Mouse (Mus musculus) bone marrow, adult 2 months (tissue): ENCODE measurements around the gene Paf1.

Experiments used
- CTCF ChIP-seq: fragments of 200-500 bp; IDR thresholded peaks from 2 replicates; pipeline ENCODE4 v1.5.1; 2011; ENCODE audit warnings: low read length, control low read depth; ENCODE audit not compliant: control insufficient read depth, insufficient read depth
- POLR2A ChIP-seq: fragments of 200-500 bp; IDR thresholded peaks from 2 replicates; pipeline ENCODE4 v1.6.1; 2011; ENCODE audit warnings: low read depth, mild to moderate bottlenecking, control low read depth, low read length, borderline replicate concordance; ENCODE audit not compliant: control insufficient read depth

GRCm38 (mm10) chr7:28347746-28348145 lies 45.0 kb upstream of the Paf1 start:
- TF ChIP-seq POLR2A (no peak), CTCF (no peak)
